Mouse (Mus musculus) stomach, postnatal 0 days (tissue): ENCODE data around the gene Ctse.

Experiments used
- CTCF ChIP-seq: IDR thresholded peaks from 2 replicates; pipeline ENCODE4 v1.5.1; 2016; ENCODE audit warnings: antibody characterized with exemption, low read depth, mild to moderate bottlenecking, moderate library complexity
- EP300 ChIP-seq: optimal IDR thresholded peaks from 2 replicates; pipeline ENCODE3; 2016; ENCODE audit warnings: antibody characterized with exemption

GRCm38 (mm10) chr1:131642251-131642650 lies 4.1 kb downstream of the Ctse start:
- no peak for TF ChIP-seq CTCF
- no peak for TF ChIP-seq EP300
